Mouse (Mus musculus) left cerebral cortex, adult 2 months (tissue): ENCODE results near the gene Gm17428. TPM values are rescaled to one million over a fixed set of nuclear protein-coding genes. Genes with fewer than 3 reads are reported as not detected.
"Not testable (repeated sequence)": the region's sequence is repeated elsewhere in the genome, so short reads cannot be mapped to it uniquely, and the experiment has no call there.

ENCODE experiments used
- DNase-seq, 2 experiments: peaks; one replicate each; pipeline ENCODE4 v3.0.0; 2021 to 2022; ENCODE audit warnings: low spot score in 2 of 2, mixed read lengths in 1 of 2; ENCODE audit errors: extremely low spot score in 1 of 2
- H3K27ac ChIP-seq: fragments of 200-600 bp; 2 replicates; pipeline ENCODE4 v1.8.1; 2022
- H3K4me3 ChIP-seq: fragments of 200-600 bp; 2 replicates; pipeline ENCODE4 v1.8.1; 2022
- CTCF ChIP-seq: fragments of 200-600 bp; IDR thresholded peaks from 2 replicates; pipeline ENCODE4 v1.8.1; 2022; ENCODE audit warnings: antibody characterized with exemption, mild to moderate bottlenecking, moderate library complexity
- intact Hi-C: fragments of 180-260 bp; cut with DNase I; formaldehyde crosslinking; loops from one replicate; pipeline ENCODE4 v1.15.1; 2025
- total RNA-seq, 2 experiments: library from RNA; stranded (reverse); gene quantifications; 2 replicates each; pipeline ENCODE4 v1.2.3; 2021

The Gm17428 gene
- total RNA-seq, 2 experiments from 2014 or later: not detected

DNA sequence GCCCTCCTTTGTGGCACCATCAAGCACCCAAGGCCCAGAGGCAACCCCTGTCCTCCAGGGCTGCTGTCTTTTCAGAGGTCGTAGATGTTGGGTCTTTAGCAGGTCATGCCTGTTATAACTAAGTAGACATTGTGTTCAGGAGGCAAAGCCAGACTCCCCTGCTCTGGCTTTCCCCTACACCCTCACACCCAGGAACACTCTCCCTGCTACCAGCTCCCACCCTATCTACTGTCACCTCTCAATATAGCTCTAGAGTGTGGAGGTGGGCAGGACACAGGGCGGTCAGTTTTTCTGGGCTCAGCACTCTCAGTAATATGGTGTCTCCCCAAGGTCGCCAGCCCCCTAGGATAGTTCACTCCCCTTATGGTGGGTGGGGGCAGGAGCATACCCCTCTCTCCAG lies 8.9 kb upstream of the Gm17428 start:
- Histone ChIP-seq H3K4me3 (no peak overlapping the region), H3K27ac (no peak overlapping the region)
- TF ChIP-seq CTCF: no peak
- DNase-seq: no peak
- intact Hi-C loops: loop anchor here (5.0 kb wide), 1 partner anchor 34 kb away; no protein-coding TSS in a partner anchor

DNA sequence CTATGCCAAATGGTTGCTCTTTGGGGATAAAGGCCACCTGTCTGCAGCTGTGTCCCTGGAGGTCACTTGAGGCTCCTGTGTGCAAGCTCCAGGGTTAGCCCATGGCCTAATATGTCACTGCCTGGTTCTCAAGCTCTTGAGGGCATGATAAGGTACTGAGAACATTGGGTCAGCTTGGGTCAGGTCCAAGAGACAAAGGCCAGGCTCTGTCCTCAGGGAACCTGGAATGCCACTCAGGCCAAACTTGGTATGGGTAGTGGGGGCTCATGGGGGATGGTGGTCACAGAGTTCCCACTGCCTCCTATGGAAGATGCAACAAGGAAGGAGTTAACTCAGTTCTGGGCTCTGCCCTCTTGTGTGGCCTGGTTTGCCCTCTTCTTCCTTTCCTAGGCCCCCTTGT lies 8.4 kb upstream of the Gm17428 start:
- TF ChIP-seq CTCF: no peak
- H3K4me3 ChIP-seq: no peak overlapping the region
- DNase-seq: no peak
- no peak overlapping the region for H3K27ac ChIP-seq
- intact Hi-C loops: loop anchor here (5.0 kb wide), 1 partner anchor 34 kb away; no protein-coding TSS in a partner anchor

DNA sequence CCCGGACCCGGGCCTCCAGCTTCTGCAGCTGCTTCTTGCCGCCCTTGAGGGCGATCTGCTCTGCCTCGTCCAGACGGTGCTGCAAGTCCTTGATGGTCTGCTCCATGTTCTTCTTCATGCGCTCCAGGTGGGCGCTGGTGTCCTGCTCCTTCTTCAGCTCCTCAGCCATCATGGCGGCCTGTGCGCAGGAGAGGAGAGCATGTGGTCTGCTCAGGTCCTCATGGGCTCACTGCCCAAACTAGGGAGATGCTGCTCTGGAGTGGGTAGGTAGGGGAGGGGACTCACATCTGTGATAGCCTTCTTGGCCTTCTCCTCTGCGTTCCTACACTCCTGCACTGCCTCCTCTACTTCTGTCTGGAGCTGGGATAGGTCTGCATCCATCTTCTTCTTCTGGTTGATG lies 3.9 kb upstream of the Gm17428 start:
- H3K27ac ChIP-seq, H3K4me3 ChIP-seq, intact Hi-C loops, DNase-seq: not testable (repeated sequence)

DNA sequence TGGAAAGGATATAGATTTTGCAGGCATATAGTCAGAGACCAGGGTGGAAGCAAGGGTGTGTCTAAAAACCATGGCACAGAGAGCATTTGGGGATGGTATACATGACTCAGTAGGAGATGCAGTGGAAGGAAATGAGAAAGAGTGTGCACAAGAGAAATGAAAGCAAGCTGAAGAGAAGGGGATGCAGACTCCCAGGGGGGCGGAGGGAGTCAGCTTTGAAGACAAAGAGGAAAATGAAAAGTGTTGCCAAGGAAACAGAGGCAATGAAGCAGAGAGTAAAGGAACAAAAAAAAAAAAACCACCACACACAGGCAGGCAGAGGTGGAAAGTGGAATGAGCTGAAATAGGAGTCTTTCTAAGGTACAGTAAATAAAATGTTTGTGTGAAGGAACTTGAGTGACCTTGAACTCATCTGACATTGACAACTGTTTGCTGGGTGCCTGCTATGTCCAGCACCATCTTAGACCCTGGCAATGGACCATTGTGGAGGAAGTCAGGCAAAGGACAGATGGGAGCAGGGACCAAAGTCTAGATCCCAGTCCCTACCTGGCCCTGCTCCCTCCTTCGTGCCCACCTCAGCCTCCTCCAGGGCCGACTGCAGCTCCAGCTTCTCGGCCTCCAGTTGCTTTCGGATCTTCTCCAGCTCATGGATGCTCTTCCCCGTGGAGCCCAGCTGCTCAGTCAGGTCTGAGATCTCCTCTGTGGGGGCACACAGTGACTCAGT lies 2.5 kb upstream of the Gm17428 start:
- intact Hi-C loops: loop anchor here (1.0 kb wide), 1 partner anchor 26 kb away; no protein-coding TSS in a partner anchor
- DNase-seq: peak in 1 of 2 experiments; percentile 58
- H3K4me3 ChIP-seq: no peak overlapping the region
- TF ChIP-seq CTCF: no peak
- H3K27ac ChIP-seq: peak overlapping the region; percentile 55

DNA sequence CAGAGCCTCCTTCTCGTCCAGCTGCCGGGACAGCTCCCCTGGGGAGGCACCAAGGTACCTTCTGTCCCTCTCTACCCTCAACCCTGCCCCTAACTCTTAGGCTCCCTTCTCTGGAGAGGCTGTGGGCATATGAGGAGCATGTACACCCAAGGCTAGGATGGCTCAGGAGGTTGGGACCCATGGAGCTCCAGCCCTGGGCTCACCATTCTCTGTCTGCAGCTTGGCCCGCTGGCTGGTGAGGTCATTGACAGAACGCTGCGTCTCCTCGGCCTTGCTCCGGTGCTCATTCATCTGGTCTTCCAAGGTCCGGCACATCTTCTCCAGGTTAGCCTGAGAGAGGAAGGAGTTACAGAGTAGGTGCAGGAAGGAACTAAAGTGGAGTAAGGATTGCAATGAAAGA lies 1.9 kb downstream of the Gm17428 start:
- TF ChIP-seq CTCF: no peak
- no peak for DNase-seq
- Histone ChIP-seq H3K4me3 (no peak overlapping the region), H3K27ac (no peak overlapping the region)
- intact Hi-C loops: no loop called here

DNA sequence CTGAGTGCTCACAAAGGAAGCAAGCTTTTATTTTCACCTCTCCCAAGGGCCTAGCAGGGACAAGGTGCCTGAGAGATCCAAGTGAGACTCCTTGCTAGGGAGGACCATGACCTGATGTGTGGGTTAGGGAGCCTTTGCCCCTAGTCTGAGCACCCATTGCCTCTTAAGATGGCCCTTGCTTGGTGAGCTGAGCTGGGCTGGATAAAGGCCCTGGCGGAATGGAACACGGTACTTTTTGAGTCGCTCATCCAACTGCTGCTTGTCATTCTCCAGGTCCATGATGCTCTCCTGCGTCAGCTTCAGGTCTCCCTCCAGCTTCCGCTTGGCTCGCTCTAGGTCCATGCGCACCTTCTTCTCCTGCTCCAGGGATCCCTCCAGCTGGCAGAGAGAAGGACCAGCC lies 5.2 kb downstream of the Gm17428 start:
- no peak for TF ChIP-seq CTCF
- no peak overlapping the region for H3K4me3 ChIP-seq
- intact Hi-C loops: no loop called here
- no peak for DNase-seq
- H3K27ac ChIP-seq: no peak overlapping the region

DNA sequence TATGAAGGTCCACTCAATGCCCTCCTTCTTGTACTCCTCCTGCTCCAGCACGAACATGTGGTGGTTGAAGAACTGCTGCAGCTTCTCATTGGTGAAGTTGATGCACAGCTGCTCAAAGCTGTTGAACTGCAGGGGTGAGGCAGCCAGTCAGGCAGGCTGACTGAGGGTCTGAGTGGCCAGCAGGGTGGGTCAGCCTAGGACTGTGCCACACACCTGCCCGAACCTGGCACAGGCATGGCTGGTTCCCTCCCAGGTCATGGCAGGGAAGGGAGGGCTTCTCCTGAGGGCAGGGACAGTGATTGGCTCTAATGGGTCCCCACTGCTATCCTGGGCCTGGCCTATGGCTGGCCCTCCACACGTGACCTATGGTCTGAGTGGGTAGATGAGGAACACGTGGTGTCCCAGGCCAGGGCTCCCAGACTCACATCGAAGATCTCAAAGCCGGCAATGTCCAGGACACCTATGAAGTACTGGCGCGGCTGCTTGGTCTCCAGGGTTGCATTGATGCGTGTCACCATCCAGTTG lies 11.7 kb downstream of the Gm17428 start:
- intact Hi-C loops, H3K27ac ChIP-seq, DNase-seq, H3K4me3 ChIP-seq: not testable (repeated sequence)

DNA sequence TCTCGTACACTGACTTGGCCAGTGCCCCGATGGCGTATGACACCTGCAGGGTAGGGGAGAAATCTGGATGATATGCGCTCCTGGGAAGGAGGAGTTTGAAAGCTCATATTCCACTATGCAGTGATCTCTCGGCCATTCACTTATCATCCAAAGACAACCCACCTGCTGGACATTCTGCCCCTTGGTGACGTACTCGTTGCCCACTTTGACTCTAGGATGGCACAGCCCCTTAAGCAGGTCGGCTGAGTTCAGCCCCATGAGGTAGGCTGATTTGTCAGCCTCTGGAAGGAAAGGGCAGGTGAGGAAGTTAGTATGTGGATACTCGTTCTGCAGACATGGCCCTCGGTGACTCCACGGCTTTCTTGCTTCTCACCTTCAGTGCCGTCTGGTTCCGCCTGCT lies 12.1 kb downstream of the Gm17428 start:
- Histone ChIP-seq H3K27ac (no peak overlapping the region), H3K4me3 (no peak overlapping the region)
- no peak for TF ChIP-seq CTCF
- no peak for DNase-seq
- intact Hi-C loops: no loop called here

DNA sequence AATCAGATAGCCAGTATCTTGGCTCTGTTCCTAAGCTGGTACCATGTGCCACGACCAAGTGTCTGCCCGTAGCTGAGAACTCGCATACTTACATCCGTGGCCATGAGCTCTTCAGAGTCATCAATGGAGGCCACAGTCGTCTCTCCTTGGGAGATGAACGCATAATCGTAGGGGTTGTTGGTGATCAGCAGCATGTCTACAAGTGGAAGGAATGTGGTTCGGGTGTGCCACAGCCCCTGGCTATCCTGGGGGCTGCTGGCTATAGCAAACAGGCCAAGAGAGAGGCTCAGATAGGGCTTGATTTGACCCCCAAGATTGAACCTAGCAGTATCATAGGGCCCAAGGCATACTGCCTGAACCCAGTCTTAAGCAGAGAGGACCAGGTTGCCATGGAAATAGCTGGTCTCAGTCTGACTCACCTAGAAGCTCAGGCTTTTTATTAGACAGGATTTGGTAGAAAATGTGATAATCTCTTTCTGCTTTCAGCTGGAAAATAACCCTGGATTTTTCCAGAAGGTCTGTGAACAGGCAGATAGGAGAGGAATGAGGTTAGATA lies 13.2 kb downstream of the Gm17428 start:
- intact Hi-C loops: no loop called here
- TF ChIP-seq CTCF: no peak

DNA sequence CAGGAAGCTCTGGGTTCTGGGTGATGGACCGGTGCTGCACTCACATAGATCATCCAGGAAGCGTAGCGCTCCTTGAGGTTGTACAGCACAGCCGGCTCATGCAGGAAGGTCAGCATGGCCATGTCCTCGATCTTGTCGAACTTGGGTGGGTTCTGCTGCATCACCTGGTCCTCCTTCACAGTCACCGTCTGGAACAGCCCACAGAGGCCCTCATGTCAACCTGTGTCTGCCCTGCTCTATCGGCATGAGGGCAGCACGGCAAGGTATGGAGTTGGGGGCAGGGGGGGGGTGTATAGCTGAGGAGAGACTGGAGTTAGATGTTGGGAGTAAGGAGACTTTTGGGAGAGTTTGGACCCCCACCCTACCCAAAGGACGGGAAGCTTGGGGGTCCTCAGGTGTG lies 15.5 kb downstream of the Gm17428 start:
- no peak overlapping the region for H3K4me3 ChIP-seq
- no peak overlapping the region for H3K27ac ChIP-seq
- intact Hi-C loops: no loop called here
- DNase-seq: no peak
- TF ChIP-seq CTCF: no peak

More for the DNA sequence above, 13.2 kb downstream of the Gm17428 start:
- no peak overlapping the region for H3K4me3 ChIP-seq
- no peak for DNase-seq
- H3K27ac ChIP-seq: peak overlapping the region; percentile 70; the same call in 1 of the 2 replicates

DNA sequence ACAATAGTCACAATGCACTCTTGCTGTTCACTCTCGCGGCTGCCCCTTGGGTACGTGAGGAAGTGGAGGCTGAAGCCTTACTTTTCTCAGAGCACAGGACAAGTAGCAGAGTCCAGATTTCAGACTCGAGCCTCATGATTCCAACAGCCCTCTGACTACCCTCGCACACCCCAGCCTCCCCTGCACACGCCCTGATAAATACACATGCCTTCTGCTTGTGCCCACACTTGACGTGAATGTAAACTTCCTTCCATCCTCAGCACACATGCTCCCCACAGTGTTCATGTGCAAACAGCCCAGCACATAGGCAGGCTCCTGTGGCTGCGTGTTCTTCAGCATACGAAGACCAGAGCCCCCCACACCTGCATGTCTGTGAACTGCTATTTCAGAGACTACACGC lies 16.9 kb downstream of the Gm17428 start:
- no peak for DNase-seq
- no peak overlapping the region for H3K27ac ChIP-seq
- TF ChIP-seq CTCF: no peak
- intact Hi-C loops: no loop called here
- H3K4me3 ChIP-seq: no peak overlapping the region

DNA sequence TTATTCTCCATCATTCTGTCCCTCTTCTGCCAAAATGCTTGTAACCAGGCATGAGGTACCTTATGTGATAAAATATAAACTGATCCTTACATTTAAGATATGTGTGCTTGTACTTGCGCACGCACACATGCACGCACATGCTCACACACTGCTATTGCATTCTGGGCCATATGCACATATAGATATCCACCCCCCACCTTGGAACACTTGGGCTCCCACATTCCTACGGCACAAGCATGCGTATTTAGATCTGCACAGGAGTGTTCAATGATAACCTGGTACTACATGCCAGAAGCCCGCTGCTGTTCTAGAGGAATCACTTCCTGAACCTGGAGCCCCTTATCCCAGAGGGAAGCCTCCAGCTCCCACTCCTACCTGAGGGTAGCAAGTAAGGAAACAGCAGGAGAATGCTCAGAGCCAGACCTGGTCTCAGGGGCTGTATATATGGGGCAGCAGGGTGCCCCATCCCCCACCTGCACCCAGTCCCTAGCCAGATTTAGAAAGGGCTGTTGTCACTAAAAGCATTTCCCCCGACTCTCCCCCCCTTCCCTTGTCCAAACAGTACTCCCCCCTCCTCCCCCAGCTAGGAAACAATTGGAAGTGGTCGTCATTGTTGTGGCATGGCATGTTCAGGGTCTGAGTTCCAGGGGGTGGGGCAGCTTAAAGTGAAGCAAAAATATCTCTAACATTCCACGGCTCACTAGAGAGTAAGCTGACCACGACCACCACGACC lies 17.6 kb downstream of the Gm17428 start, which contains the start of gene Myh7:
Gene Myh7, minus strand, starts transcription at position 491 of the 733 bp plus-strand sequence.
- Histone ChIP-seq H3K27ac (peak within 1 kb of the TSS; percentile 50), H3K4me3 (no peak within 1 kb of the TSS)
- intact Hi-C loops: no loop called here
- no peak for TF ChIP-seq CTCF
- no peak for DNase-seq
